Mouse (Mus musculus): Measurements from ENCODE around the gene Wnk1.

The Wnk1 gene

GRCm38 (mm10) chr6:119915710-119916109 is 122.8 kb downstream of the Wnk1 start:
- no peak for DNase-seq (ENCODE audit: low read depth in 1 of 2, low spot score in 2 of 2)

GRCm38 (mm10) chr6:119912046-119912445 is 126.4 kb downstream of the Wnk1 start:
- no peak for DNase-seq (ENCODE audit: low read depth in 1 of 2, low spot score in 2 of 2)

- no peak for DNase-seq (ENCODE audit: low read depth in 1 of 2, low spot score in 2 of 2)
Measured at GRCm38 (mm10) chr6:119905461-119905860, 133.0 kb downstream of the Wnk1 start.

GRCm38 (mm10) chr6:119903081-119903789 is 135.2 kb downstream of the Wnk1 start:
- DNase-seq (ENCODE audit: low read depth in 1 of 2, low spot score in 2 of 2), result no peak

GRCm38 (mm10) chr6:119902204-119903080 is 136.0 kb downstream of the Wnk1 start, which contains the start of gene Rad52:
Gene Rad52, plus strand, starts transcription at chr6:119902698.
- peak; percentile 42 to 64 for DNase-seq (ENCODE audit: low read depth in 1 of 2, low spot score in 2 of 2)

- no peak for DNase-seq (ENCODE audit: low read depth in 1 of 2, low spot score in 2 of 2)
Measured at GRCm38 (mm10) chr6:119892711-119893110, 145.8 kb downstream of the Wnk1 start.

- no peak for DNase-seq (ENCODE audit: low read depth in 1 of 2, low spot score in 2 of 2)
Measured at GRCm38 (mm10) chr6:119883151-119883550, 155.3 kb downstream of the Wnk1 start.
